Mouse (Mus musculus) G1E (cell line): ENCODE results near the gene Arpp19.

Experiments
- CTCF ChIP-seq: IDR thresholded peaks from 2 replicates; pipeline ENCODE4 v1.5.1; 2012; ENCODE audit warnings: low read depth, low read length, inconsistent platforms, mixed read lengths
- GATA1 ChIP-seq: IDR thresholded peaks from 2 replicates; pipeline ENCODE4 v1.6.1; 2012; ENCODE audit warnings: borderline replicate concordance, low read length, inconsistent platforms, mixed read lengths
- GATA2 ChIP-seq: IDR thresholded peaks from 2 replicates; pipeline ENCODE4 v1.6.1; 2012; ENCODE audit warnings: low read depth, low read length, inconsistent platforms, borderline replicate concordance
- POLR2AphosphoS5 ChIP-seq: IDR thresholded peaks from 2 replicates; pipeline ENCODE4 v1.6.1; 2012; ENCODE audit warnings: low read depth, low read length, inconsistent platforms; ENCODE audit not compliant: insufficient replicate concordance
- TAL1 ChIP-seq: conservative IDR thresholded peaks from 2 replicates; pipeline ENCODE4 v1.6.1; 2012; ENCODE audit warnings: low read depth, low read length, inconsistent platforms, mixed read lengths

- TF ChIP-seq GATA1 (no peak), CTCF (no peak), TAL1 (no peak), POLR2AphosphoS5 (no peak), GATA2 (no peak)
Measured at GRCm38 (mm10) chr9:75092134-75092533, 54.7 kb downstream of the Arpp19 start.
